Mouse (Mus musculus): ENCODE data around the gene Omg.

Omg gene

GRCm38 (mm10) chr11:79515331-79515730 lies 11.4 kb upstream of the Omg start:
- DNase-seq, result no peak

DNA sequence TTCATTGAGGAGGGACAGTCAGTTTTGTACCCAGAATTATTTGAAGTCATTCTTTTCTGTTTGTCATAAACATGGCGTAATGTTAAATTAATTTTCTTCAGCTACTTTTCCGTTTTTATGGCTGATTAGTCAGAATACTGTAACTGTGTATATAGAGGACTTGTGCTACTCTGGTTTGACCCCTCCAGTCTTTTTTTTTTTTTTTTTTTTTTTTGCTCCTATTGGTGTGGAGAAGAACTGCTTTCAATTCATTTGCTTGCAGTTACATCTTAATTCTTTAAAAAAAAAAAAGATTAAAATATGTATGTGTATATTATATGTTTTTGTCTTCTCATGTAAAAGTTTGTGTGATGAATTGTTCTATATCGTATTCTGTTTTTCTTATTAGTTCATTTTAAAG lies 8.1 kb upstream of the Omg start:
- no peak for DNase-seq

GRCm38 (mm10) chr11:79504506-79504905 lies 622 bp upstream of the Omg start:
- DNase-seq, result no peak

DNA sequence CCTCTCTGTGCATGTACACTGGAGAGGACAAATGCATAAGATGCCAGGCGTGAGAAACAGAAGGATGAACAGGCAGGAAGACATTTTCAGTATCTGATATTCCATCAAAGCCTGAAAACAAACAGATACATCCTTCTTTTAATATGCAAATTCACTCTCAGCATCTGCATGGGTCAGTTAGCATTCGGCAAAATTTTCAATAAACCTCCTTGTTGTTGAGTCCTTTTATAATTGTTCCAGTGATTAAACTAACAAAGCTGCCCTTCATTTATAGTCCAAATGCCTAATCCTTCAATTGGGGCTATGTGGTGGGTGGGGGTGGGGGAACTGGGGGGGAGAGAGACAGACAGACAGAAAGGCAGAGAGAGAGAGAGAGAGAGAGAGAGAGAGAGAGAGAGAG lies 967 bp downstream of the Omg start:
- DNase-seq, result no peak

GRCm38 (mm10) chr11:79494976-79495800 lies 8.7 kb downstream of the Omg start:
- no peak for DNase-seq

DNA sequence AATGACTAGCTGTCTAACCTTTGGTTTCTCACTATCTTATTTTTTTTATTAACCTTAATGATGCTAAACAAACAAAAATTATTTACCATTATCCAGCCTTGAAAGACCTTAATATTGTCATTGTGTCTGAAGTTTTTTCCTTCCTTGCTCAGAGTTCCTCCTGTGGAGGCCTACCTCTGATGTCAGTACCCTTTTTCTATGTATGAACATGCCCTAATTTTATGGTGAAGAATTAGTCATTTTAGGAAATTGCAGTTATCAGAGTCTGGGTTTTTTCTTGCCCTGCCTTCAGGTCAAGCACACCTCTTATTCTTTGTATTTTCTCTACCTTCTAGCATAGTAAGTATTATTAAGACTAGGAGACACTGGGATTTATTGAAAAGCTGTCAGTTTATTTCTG lies 19.2 kb downstream of the Omg start:
- DNase-seq, result no peak

GRCm38 (mm10) chr11:79483876-79484528 lies 19.9 kb downstream of the Omg start:
- no peak for DNase-seq

- no peak for DNase-seq
Measured at GRCm38 (mm10) chr11:79483392-79483791, 20.5 kb downstream of the Omg start.

DNA sequence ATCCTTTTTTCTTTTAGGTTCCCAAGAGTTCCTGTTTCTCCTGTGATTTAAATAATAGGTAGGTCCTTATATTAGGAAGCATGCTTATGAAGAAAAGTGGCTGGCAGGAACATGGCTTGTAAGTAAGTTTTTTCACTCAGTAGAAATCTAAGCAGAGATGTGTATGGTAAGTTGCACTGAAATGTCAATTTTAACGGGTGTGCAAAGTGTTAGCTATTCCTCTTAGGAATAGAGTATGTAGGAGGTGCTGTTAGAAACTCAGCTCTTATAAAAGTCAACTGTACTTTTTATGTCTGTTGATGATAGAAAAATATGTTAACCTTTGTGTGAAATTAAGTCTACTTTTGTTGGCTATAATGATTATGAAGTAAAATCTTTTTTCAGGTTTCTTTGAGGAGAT lies 35.8 kb downstream of the Omg start:
- DNase-seq, result no peak

DNA sequence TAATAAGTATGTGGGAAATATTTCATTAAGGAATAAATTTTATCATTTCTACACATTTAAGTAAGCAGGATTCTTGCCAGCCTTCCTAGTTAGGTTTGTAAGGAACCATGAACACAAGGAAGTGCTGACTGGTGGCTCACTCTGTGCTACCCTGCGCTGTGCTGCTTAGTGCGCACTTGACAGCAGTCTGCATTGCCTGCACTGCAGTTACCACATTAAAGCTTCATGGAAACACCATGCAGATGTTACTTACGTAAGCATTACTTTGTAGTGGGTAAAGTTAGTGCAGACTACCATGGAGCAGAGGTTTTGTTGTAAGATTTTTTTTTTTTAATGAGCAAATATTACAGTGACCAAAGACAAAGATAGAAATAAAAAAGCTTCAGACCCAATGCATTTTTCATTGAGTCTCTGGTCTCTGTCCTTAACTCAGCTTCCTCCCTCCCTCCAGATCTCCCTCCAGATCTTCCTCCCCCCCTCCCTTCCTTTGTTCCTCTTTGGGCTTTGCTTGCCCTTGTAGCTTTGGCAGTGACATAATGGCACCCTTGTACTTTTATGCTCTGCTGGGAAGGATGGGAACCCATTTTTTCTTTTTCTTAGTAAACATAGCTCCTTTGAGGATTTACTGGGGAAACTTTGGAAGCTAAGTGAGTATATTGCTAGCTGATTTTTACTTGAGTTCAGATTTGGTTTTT lies 43.0 kb downstream of the Omg start:
- DNase-seq, result no peak

- no peak for DNase-seq
Measured at GRCm38 (mm10) chr11:79459846-79460245, 44.0 kb downstream of the Omg start.

GRCm38 (mm10) chr11:79457928-79458327 lies 46.0 kb downstream of the Omg start:
- DNase-seq, result no peak

- no peak for DNase-seq
Measured at GRCm38 (mm10) chr11:79452966-79453365, 50.9 kb downstream of the Omg start.
